Mouse (Mus musculus): ENCODE data around the gene Klhdc9.

Gene Klhdc9

DNA sequence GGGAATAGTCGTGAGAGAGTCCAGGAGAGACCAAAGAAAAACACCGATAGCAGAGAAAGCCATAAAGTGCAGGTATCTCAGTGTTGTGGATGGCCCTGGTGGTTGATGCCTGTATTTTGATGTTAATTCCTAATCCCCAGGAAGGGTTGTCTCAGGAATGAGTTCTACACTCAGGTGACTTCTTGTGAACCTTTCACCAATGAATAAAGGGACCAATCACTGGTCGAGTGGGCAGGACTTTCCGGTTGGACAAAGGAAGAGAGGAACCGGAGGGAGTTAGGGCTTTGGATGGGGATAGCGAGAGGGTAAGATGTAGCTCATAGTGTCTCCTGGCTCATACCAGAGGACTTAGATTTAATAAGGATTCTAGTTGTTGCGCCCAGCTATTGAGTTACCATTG, 40.9 kb downstream of the Klhdc9 start:
- in situ Hi-C loops (cut with MboI, MseI), result loop anchor here (5.0 kb wide), 1 partner anchor 38 kb away; no protein-coding TSS in a partner anchor

DNA sequence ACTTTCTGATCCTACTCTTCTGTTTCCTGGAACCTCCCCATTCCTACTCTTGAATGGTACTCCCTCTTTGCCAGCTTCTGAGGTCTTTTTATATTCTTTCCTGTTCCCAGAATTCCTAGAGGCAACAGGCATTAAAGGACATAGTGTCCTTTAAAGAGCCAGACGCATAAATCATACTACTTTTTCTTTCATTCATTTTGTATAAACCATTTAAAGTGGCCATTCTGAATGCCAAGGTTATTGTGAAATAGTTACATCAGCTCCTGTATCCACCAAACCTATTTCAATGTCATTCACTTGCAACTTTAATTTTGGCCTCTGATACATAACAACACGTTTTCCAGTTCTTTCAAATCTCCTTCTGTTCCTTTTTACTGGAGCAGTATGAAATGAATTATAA, 51.3 kb downstream of the Klhdc9 start:
- in situ Hi-C loops (cut with MboI, MseI), result no loop called here
